Mouse (Mus musculus) CH12.LX (cell line): ENCODE measurements around the gene Pfkfb2. TPM values are rescaled to one million over a fixed set of nuclear protein-coding genes. Genes with fewer than 3 reads are reported as not detected.

Experiments used
- DNase-seq: peaks from one replicate; pipeline ENCODE4 v3.0.0-alpha.2; 2013; ENCODE audit errors: extremely low read depth
- H3K27ac ChIP-seq: 2 replicates; pipeline ENCODE4 v1.5.1; 2012; ENCODE audit warnings: low read depth, mild to moderate bottlenecking, control low read depth, moderate library complexity; ENCODE audit not compliant: insufficient read depth
- H3K27me3 ChIP-seq: replicated peaks from 2 replicates; pipeline ENCODE3; 2012; ENCODE audit warnings: inconsistent platforms
- H3K36me3 ChIP-seq, 2 experiments: replicated peaks in 1 of 2; 2 replicates each; pipeline versions ENCODE3 to v1.6.1; 2012; ENCODE audit warnings: inconsistent platforms in 1 of 2, low read length in 1 of 2, mild to moderate bottlenecking in 1 of 2, mixed read lengths in 1 of 2, moderate library complexity in 1 of 2; ENCODE audit not compliant: control insufficient read depth in 1 of 2, insufficient read depth in 1 of 2
- H3K4me1 ChIP-seq, 2 experiments: 2 replicates each; pipeline ENCODE4 v1.6.1; 2012; ENCODE audit warnings: inconsistent platforms in 1 of 2, moderate library complexity in 1 of 2; ENCODE audit not compliant: insufficient read depth in 2 of 2, control insufficient read depth in 1 of 2
- H3K4me2 ChIP-seq: 2 replicates; pipeline ENCODE4 v1.6.1; 2012; ENCODE audit warnings: low read depth, mild to moderate bottlenecking, control low read depth; ENCODE audit not compliant: poor library complexity, insufficient read depth, severe bottlenecking
- H3K4me3 ChIP-seq, 3 experiments: fragments of 150-350 bp in 1 of 3; sonication (generic) in 1 of 3; replicated peaks in 1 of 3; 2 replicates each; pipeline versions ENCODE3 to v1.5.1; 2011 to 2012; ENCODE audit warnings: low read depth in 2 of 3, low read length in 2 of 3, mild to moderate bottlenecking in 2 of 3, moderate library complexity in 2 of 3, control low read depth in 1 of 3, improper control_type of control experiment in 1 of 3, inconsistent platforms in 1 of 3, mixed read lengths in 1 of 3; ENCODE audit not compliant: poor library complexity in 1 of 3
- H3K79me2 ChIP-seq: replicated peaks from 2 replicates; pipeline ENCODE4 v1.6.1; 2012; ENCODE audit warnings: mild to moderate bottlenecking, moderate library complexity; ENCODE audit not compliant: control insufficient read depth, poor library complexity, insufficient read depth, severe bottlenecking; ENCODE audit errors: extremely low read depth
- H3K9ac ChIP-seq: 2 replicates; pipeline ENCODE4 v1.6.1; 2012; ENCODE audit warnings: low read depth, mild to moderate bottlenecking, control low read depth, moderate library complexity; ENCODE audit not compliant: insufficient read depth
- H3K9me3 ChIP-seq: replicated peaks from 2 replicates; pipeline ENCODE3; 2012; ENCODE audit warnings: low read length, inconsistent platforms, mixed read lengths
- BHLHE40 ChIP-seq: IDR thresholded peaks from 2 replicates; pipeline ENCODE4 v1.6.1; 2011; ENCODE audit warnings: mild to moderate bottlenecking, low read depth, low read length, improper control_type of control experiment
- CHD1 ChIP-seq: IDR thresholded peaks from 2 replicates; pipeline ENCODE4 v1.6.1; 2012; ENCODE audit warnings: low read depth, low read length, improper control_type of control experiment, inconsistent platforms
- E2F4 ChIP-seq: IDR thresholded peaks from 2 replicates; pipeline ENCODE4 v1.6.1; 2011; ENCODE audit warnings: low read depth, low read length, improper control_type of control experiment; ENCODE audit not compliant: insufficient replicate concordance
- EP300 ChIP-seq: IDR thresholded peaks from 2 replicates; pipeline ENCODE4 v1.6.1; 2011; ENCODE audit warnings: low read length, improper control_type of control experiment
- GABPA ChIP-seq: IDR thresholded peaks from 2 replicates; pipeline ENCODE4 v1.6.1; 2012; ENCODE audit warnings: low read depth, low read length, improper control_type of control experiment, inconsistent platforms; ENCODE audit not compliant: insufficient replicate concordance
- JUN ChIP-seq: IDR thresholded peaks from 2 replicates; pipeline ENCODE4 v1.6.1; 2011; ENCODE audit warnings: low read depth, mild to moderate bottlenecking, low read length, improper control_type of control experiment, moderate library complexity; ENCODE audit not compliant: insufficient read depth
- JUND ChIP-seq: conservative IDR thresholded peaks from 2 replicates; pipeline ENCODE4 v1.6.1; 2011; ENCODE audit warnings: low read depth, low read length, improper control_type of control experiment
- MXI1 ChIP-seq: IDR thresholded peaks from 2 replicates; pipeline ENCODE4 v1.6.1; 2011; ENCODE audit warnings: mild to moderate bottlenecking, low read depth, low read length, improper control_type of control experiment
- MYC ChIP-seq: IDR thresholded peaks from 2 replicates; pipeline ENCODE4 v1.6.1; 2011; ENCODE audit warnings: low read depth, mild to moderate bottlenecking, improper control_type of control experiment, low read length
- NELFE ChIP-seq: IDR thresholded peaks from 2 replicates; pipeline ENCODE4 v1.6.1; 2011; ENCODE audit warnings: low read depth, low read length, improper control_type of control experiment
- NRF1 ChIP-seq: IDR thresholded peaks from 2 replicates; pipeline ENCODE4 v1.6.1; 2014; ENCODE audit warnings: low read depth, mild to moderate bottlenecking, inconsistent platforms, low read length, improper control_type of control experiment, moderate library complexity
- PAX5 ChIP-seq: IDR thresholded peaks from 2 replicates; pipeline ENCODE4 v1.6.1; 2012; ENCODE audit warnings: low read length, inconsistent platforms, mixed read lengths
- POLR2A ChIP-seq: IDR thresholded peaks from 2 replicates; pipeline ENCODE4 v1.6.1; 2011; ENCODE audit warnings: low read depth, mild to moderate bottlenecking, improper control_type of control experiment, low read length
- POLR2AphosphoS2 ChIP-seq: IDR thresholded peaks from 2 replicates; pipeline ENCODE4 v1.6.1; 2011; ENCODE audit warnings: low read depth, low read length, improper control_type of control experiment
- RAD21 ChIP-seq: IDR thresholded peaks from 2 replicates; pipeline ENCODE4 v1.6.1; 2011; ENCODE audit warnings: low read depth, mild to moderate bottlenecking, low read length, improper control_type of control experiment, moderate library complexity
- SIN3A ChIP-seq: IDR thresholded peaks from 2 replicates; pipeline ENCODE4 v1.6.1; 2012; ENCODE audit warnings: low read length, improper control_type of control experiment, inconsistent platforms
- SMC3 ChIP-seq: IDR thresholded peaks from 2 replicates; pipeline ENCODE4 v1.6.1; 2011; ENCODE audit warnings: low read depth, low read length, improper control_type of control experiment
- UBTF ChIP-seq: IDR thresholded peaks from 2 replicates; pipeline ENCODE4 v1.6.1; 2012; ENCODE audit warnings: low read depth, mild to moderate bottlenecking, inconsistent platforms, low read length, improper control_type of control experiment, moderate library complexity
- dilution Hi-C: fragments of 300-500 bp; cut with MboI; formaldehyde crosslinking; loops from 2 replicates; pipeline ENCODE4 v1.14.3; 2020; ENCODE audit warnings: low sequenced_read_pairs; ENCODE audit not compliant: extremely low pct_unique_long_range_greater_than_20kb, extremely low pct_ligation_motif_present
- in situ Hi-C: fragments of 300-500 bp; cut with MboI; formaldehyde crosslinking; loops from 3 replicates; pipeline ENCODE4 v1.14.3; 2019; ENCODE audit warnings: low sequenced_read_pairs, low pct_ligation_motif_present, low pct_unique_long_range_greater_than_20kb, mixed read lengths
- polyA plus RNA-seq: library from polyadenylated mRNA; unstranded; fragments of >175 nt; gene quantifications from 2 replicates; pipeline ENCODE4 v1.2.1, GENCODE M21; 2012; ENCODE audit warnings: low read depth; ENCODE audit not compliant: insufficient read length
- total RNA-seq, 2 experiments: library from RNA; depleted of rRNA; stranded (reverse); fragments of 300-350 nt in 1 of 2; fragments of >200 nt in 1 of 2; gene quantifications; 2 replicates each; pipeline ENCODE4 v1.2.3; 2012 to 2014

Gene Pfkfb2
- total and polyA plus RNA-seq, 3 experiments = 3.7 to 7.1 (median 4.3) TPM

GRCm38 (mm10) chr1:130764027-130764461 is 35.0 kb upstream of the Pfkfb2 start:
- H3K4me3 ChIP-seq = no peak overlapping the region
- DNase-seq = no peak
- no peaks in the 10 kb centered on the region for H3K36me3 ChIP-seq
- in situ Hi-C loops (no loop called here), dilution Hi-C loops (no loop called here)
- H3K4me1 ChIP-seq = peaks cover 0 to 4% of the 10 kb centered on the region in 2 experiments; a peak in 1 of 4 replicates
- no peak overlapping the region for H3K9ac ChIP-seq
- H3K27me3 ChIP-seq = no peaks in the 10 kb centered on the region
- H3K27ac ChIP-seq = no peak overlapping the region
- no peaks in the 10 kb centered on the region; the same call in 1 of the 2 replicates for H3K79me2 ChIP-seq
- no peak overlapping the region for H3K4me2 ChIP-seq
- no peak for TF ChIP-seq GABPA
- no peak for TF ChIP-seq JUND
- no peak for TF ChIP-seq BHLHE40
- no peak for TF ChIP-seq SIN3A
- no peak for TF ChIP-seq PAX5
- no peak for TF ChIP-seq UBTF
- no peak for TF ChIP-seq NRF1
- TF ChIP-seq POLR2AphosphoS2 = no peak
- no peak for TF ChIP-seq CHD1
- TF ChIP-seq E2F4 = no peak
- no peaks in the 10 kb centered on the region for H3K9me3 ChIP-seq

- no peak overlapping the region for H3K9ac ChIP-seq
- dilution Hi-C loops (no loop called here), in situ Hi-C loops (no loop called here)
- no peaks in the 10 kb centered on the region for H3K9me3 ChIP-seq
- no peak for DNase-seq
- no peaks in the 10 kb centered on the region for H3K36me3 ChIP-seq
- H3K27me3 ChIP-seq = no peaks in the 10 kb centered on the region
- H3K4me1 ChIP-seq = peaks cover 0 to 4% of the 10 kb centered on the region in 2 experiments; a peak in 1 of 4 replicates
- no peak overlapping the region for H3K4me3 ChIP-seq
- H3K27ac ChIP-seq = no peak overlapping the region
- no peak for TF ChIP-seq MXI1
- TF ChIP-seq, all 38 proteins: peak for 0
- H3K4me2 ChIP-seq = no peak overlapping the region
- no peaks in the 10 kb centered on the region; the same call in 1 of the 2 replicates for H3K79me2 ChIP-seq
Measured at GRCm38 (mm10) chr1:130762045-130762760, 33.1 kb upstream of the Pfkfb2 start.

- no peaks in the 10 kb centered on the region; the same call in 1 of the 2 replicates for H3K79me2 ChIP-seq
- TF ChIP-seq MXI1 (no peak), E2F4 (no peak), RAD21 (no peak), POLR2A (no peak), EP300 (no peak), MYC (no peak), PAX5 (no peak), JUN (no peak), NELFE (no peak), SMC3 (no peak)
- H3K4me1 ChIP-seq = peaks cover 0 to 4% of the 10 kb centered on the region in 2 experiments; a peak in 1 of 4 replicates
- no peak overlapping the region for H3K9ac ChIP-seq
- no peaks in the 10 kb centered on the region for H3K27me3 ChIP-seq
- no peak overlapping the region for H3K4me3 ChIP-seq
- in situ Hi-C loops (no loop called here), dilution Hi-C loops (no loop called here)
- H3K9me3 ChIP-seq = no peaks in the 10 kb centered on the region
- no peak overlapping the region for H3K27ac ChIP-seq
- H3K36me3 ChIP-seq = no peaks in the 10 kb centered on the region
- DNase-seq = no peak
- H3K4me2 ChIP-seq = no peak overlapping the region
Measured at GRCm38 (mm10) chr1:130761597-130761996, 32.5 kb upstream of the Pfkfb2 start.
